Mouse (Mus musculus) bone marrow, adult 2 months (tissue): Measurements from ENCODE around the gene Rnaseh2a.

Experiments
- CTCF ChIP-seq: fragments of 200-500 bp; IDR thresholded peaks from 2 replicates; pipeline ENCODE4 v1.5.1; 2011; ENCODE audit warnings: low read length, control low read depth; ENCODE audit not compliant: control insufficient read depth, insufficient read depth
- POLR2A ChIP-seq: fragments of 200-500 bp; IDR thresholded peaks from 2 replicates; pipeline ENCODE4 v1.6.1; 2011; ENCODE audit warnings: low read depth, mild to moderate bottlenecking, control low read depth, low read length, borderline replicate concordance; ENCODE audit not compliant: control insufficient read depth

- no peak for TF ChIP-seq POLR2A
- TF ChIP-seq CTCF: no peak
These were observed 62.1 kb downstream of the Rnaseh2a start for GRCm38 (mm10) chr8:84907493-84907892.
